Mouse (Mus musculus): ENCODE results near the gene Gpc5.

GRCm38 (mm10) chr14:116453356-116453755 is 1361.3 kb downstream of the Gpc5 start:
- TF ChIP-seq CTCF (IDR thresholded peaks at IDR 0.05; ENCODE audit: control insufficient read depth, insufficient read depth, insufficient replicate concordance, low read depth, low read length) (no peak), POLR2A (IDR thresholded peaks at IDR 0.05; ENCODE audit: control insufficient read depth, low read depth, low read length) (no peak)
